Mouse (Mus musculus): ENCODE data around the gene Tfap2b. TPM values are rescaled to one million over a fixed set of nuclear protein-coding genes. Genes with fewer than 3 reads are reported as not detected.

Tfap2b gene
- not detected in 2 replicates for polyA plus RNA-seq (2012; ENCODE audit: low replicate concordance)

GRCm38 (mm10) chr1:19208641-19209358 is at the start of gene Tfap2b:
Gene Tfap2b (plus strand): TSS chr1:19208914.

Other genes with a start within 250 kb of the Tfap2b start
- gene Tfap2d, start 105.9 kb upstream of the Tfap2b start, polyA plus RNA-seq (2012; ENCODE audit: low replicate concordance): not detected in 2 replicates

Data from hematopoietic multipotent progenitor cell, adult 10-12 weeks (in vitro differentiated cells).